Mouse (Mus musculus): ENCODE measurements around the gene Cyp3a25. TPM values are rescaled to one million over a fixed set of nuclear protein-coding genes. Genes with fewer than 3 reads are reported as not detected.
"Not testable (repeated sequence)": the region's sequence is repeated elsewhere in the genome, so short reads cannot be mapped to it uniquely, and the experiment has no call there.

Cyp3a25 gene
- 5.2 and 8.3 TPM in 2 replicates for polyA plus RNA-seq (2012; rRNA removed)

- not testable (repeated sequence) for H3K4me1 ChIP-seq (ENCODE audit: control insufficient read depth, insufficient read depth, insufficient read length, low read length); H3K27me3 ChIP-seq (ENCODE audit: control insufficient read depth, insufficient read depth, low read length); H3K36me3 ChIP-seq (ENCODE audit: control insufficient read depth, insufficient read depth, low read length); H3K4me3 ChIP-seq (ENCODE audit: low read depth, low read length)
- peak within 1 kb of the TSS; percentile 96 for H3K27ac ChIP-seq (ENCODE audit: insufficient read depth, low read depth, low read length)
- WGBS, result 13% methylated on average over 1 of the region's 1 CpGs
Observed at GRCm38 (mm10) chr5:146009509-146009908, at the start of gene Cyp3a25. TSS of gene Cyp3a25 (minus strand) at chr5:146009618.

GRCm38 (mm10) chr5:146021136-146021535 is 11.7 kb upstream of the Cyp3a25 start:
- Histone ChIP-seq H3K4me3 (ENCODE audit: low read depth, low read length) (no peak overlapping the region), H3K27me3 (ENCODE audit: control insufficient read depth, insufficient read depth, low read length) (no peaks in the 10 kb centered on the region), H3K27ac (ENCODE audit: insufficient read depth, low read depth, low read length) (peak overlapping the region; percentile 86), H3K36me3 (ENCODE audit: control insufficient read depth, insufficient read depth, low read length) (no peaks in the 10 kb centered on the region), H3K4me1 (ENCODE audit: control insufficient read depth, insufficient read depth, insufficient read length, low read length) (peaks cover 11% of the 10 kb centered on the region; the same call in 1 of the 2 replicates)
- 16% methylated on average over 4 of the region's 4 CpGs for WGBS
- TF ChIP-seq POLR2A (IDR thresholded peaks at IDR 0.05; ENCODE audit: low read depth, low read length) (no peak), CTCF (IDR thresholded peaks at IDR 0.05; ENCODE audit: extremely low read depth, insufficient read length, insufficient replicate concordance, low read depth, low read length) (no peak)

DNA sequence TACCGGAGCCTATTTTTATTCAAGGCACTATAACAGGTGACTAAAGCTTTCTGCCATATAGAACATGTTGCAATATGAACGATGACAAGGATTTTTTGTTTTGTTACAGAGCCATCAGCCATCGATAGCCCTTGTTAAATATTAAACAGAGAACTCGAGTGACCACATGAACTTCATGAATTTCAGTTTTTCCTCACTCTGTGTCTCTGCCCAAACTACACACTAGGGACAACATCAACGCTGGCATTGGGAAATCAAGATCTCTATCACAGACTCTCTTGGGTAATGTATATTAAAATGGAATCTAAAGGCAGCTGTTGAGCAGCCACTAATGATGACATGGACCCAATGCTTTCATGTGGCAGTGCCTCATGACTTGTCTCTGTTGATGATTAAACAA is 8.9 kb upstream of the Cyp3a25 start:
- peaks cover 11% of the 10 kb centered on the region; the same call in 1 of the 2 replicates for H3K4me1 ChIP-seq (ENCODE audit: control insufficient read depth, insufficient read depth, insufficient read length, low read length)
- 18% methylated on average over 5 of the region's 5 CpGs for WGBS
- H3K27ac ChIP-seq (ENCODE audit: insufficient read depth, low read depth, low read length), result peak overlapping the region; percentile 87
- TF ChIP-seq POLR2A (IDR thresholded peaks at IDR 0.05; ENCODE audit: low read depth, low read length) (no peak), CTCF (IDR thresholded peaks at IDR 0.05; ENCODE audit: extremely low read depth, insufficient read length, insufficient replicate concordance, low read depth, low read length) (no peak)
- no peaks in the 10 kb centered on the region for H3K36me3 ChIP-seq (ENCODE audit: control insufficient read depth, insufficient read depth, low read length)
- no peaks in the 10 kb centered on the region for H3K27me3 ChIP-seq (ENCODE audit: control insufficient read depth, insufficient read depth, low read length)
- no peak overlapping the region for H3K4me3 ChIP-seq (ENCODE audit: low read depth, low read length)

DNA sequence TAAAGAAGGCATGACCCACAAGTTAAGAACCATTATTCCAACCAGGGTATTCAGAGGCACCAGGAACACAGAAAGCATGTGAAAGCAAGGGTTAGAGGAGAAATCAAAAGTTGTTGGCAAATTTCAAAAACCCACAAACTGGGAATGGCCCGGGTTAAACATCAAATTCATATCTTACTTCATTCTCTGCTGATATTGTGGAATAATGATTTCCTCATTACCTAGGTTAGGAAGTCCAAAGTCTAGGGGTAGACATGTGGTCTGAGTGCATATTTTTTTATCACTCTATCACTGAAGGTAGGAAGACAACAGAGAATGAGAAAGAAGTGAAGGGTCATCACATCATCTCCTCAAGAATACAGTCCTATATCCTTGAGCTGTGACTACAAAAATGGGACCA is 1.8 kb upstream of the Cyp3a25 start:
- Histone ChIP-seq H3K4me1 (ENCODE audit: control insufficient read depth, insufficient read depth, insufficient read length, low read length) (peaks cover 5% of the 10 kb centered on the region; the same call in 1 of the 2 replicates), H3K4me3 (ENCODE audit: low read depth, low read length) (no peak overlapping the region), H3K36me3 (ENCODE audit: control insufficient read depth, insufficient read depth, low read length) (no peaks in the 10 kb centered on the region), H3K27me3 (ENCODE audit: control insufficient read depth, insufficient read depth, low read length) (no peaks in the 10 kb centered on the region), H3K27ac (ENCODE audit: insufficient read depth, low read depth, low read length) (peak overlapping the region; percentile 65; the same call in 1 of the 2 replicates)
- TF ChIP-seq POLR2A (IDR thresholded peaks at IDR 0.05; ENCODE audit: low read depth, low read length), result no peak
- TF ChIP-seq CTCF (IDR thresholded peaks at IDR 0.05; ENCODE audit: extremely low read depth, insufficient read length, insufficient replicate concordance, low read depth, low read length), result no peak
- WGBS, result 22% methylated on average over 1 of the region's 1 CpGs

GRCm38 (mm10) chr5:145967080-145967479 is 42.3 kb downstream of the Cyp3a25 start:
- H3K27ac ChIP-seq (ENCODE audit: insufficient read depth, low read depth, low read length), result no peak overlapping the region
- TF ChIP-seq POLR2A (IDR thresholded peaks at IDR 0.05; ENCODE audit: low read depth, low read length), result no peak
- TF ChIP-seq CTCF (IDR thresholded peaks at IDR 0.05; ENCODE audit: extremely low read depth, insufficient read length, insufficient replicate concordance, low read depth, low read length), result no peak
- no peaks in the 10 kb centered on the region for H3K36me3 ChIP-seq (ENCODE audit: control insufficient read depth, insufficient read depth, low read length)
- H3K4me1 ChIP-seq (ENCODE audit: control insufficient read depth, insufficient read depth, insufficient read length, low read length), result no peaks in the 10 kb centered on the region
- H3K27me3 ChIP-seq (ENCODE audit: control insufficient read depth, insufficient read depth, low read length), result no peaks in the 10 kb centered on the region
- H3K4me3 ChIP-seq (ENCODE audit: low read depth, low read length), result no peak overlapping the region

Other genes with a start within 250 kb of the Cyp3a25 start
- gene Cyp3a44, start 203.7 kb downstream of the Cyp3a25 start, polyA plus RNA-seq (2012; rRNA removed), result not detected in 2 replicates
- 15.8 and 16.6 TPM in 2 replicates for gene Cyp3a11, start 129.7 kb downstream of the Cyp3a25 start, polyA plus RNA-seq (2012; rRNA removed)
- gene Cyp3a59, start 69.6 kb upstream of the Cyp3a25 start, polyA plus RNA-seq (2012; rRNA removed), result 0.06 and 0.08 TPM in 2 replicates
- not detected in 2 replicates for gene Gm5565, start 150.9 kb upstream of the Cyp3a25 start, polyA plus RNA-seq (2012; rRNA removed)
- gene Gm6309, start 161.1 kb upstream of the Cyp3a25 start, polyA plus RNA-seq (2012; rRNA removed), result not detected in 2 replicates
- gene 1700001J03Rik, start 175.7 kb upstream of the Cyp3a25 start, polyA plus RNA-seq (2012; rRNA removed), result 0.14 and 0.33 TPM in 2 replicates
- gene Rnf6, start 211.9 kb upstream of the Cyp3a25 start, polyA plus RNA-seq (2012; rRNA removed), result 6.1 and 12.9 TPM in 2 replicates
- 19.8 and 31.7 TPM in 2 replicates for gene Cdk8, start 221.6 kb upstream of the Cyp3a25 start, polyA plus RNA-seq (2012; rRNA removed)